Mouse (Mus musculus) induced T-regulatory cell, adult 2 months (primary cell): ENCODE measurements around the gene Trim80.
"Not testable (repeated sequence)": the region's sequence is repeated elsewhere in the genome, so short reads cannot be mapped to it uniquely, and the experiment has no call there.

Source experiments
- DNase-seq: peaks from one replicate; pipeline ENCODE4 v3.0.0-alpha.2; 2012; ENCODE audit warnings: low read depth

The Trim80 gene

GRCm38 (mm10) chr11:115496559-115496958 lies 56.2 kb downstream of the Trim80 start:
- not testable (repeated sequence) for DNase-seq
